19 mouse cellular contexts compared by ENCODE assay signal in genomic region chr5:27424484-27425080, GRCm38 (mm10).
A peak's percentile ranks its signal among the peaks of the same experiment; 100 is the strongest.
DNase-seq lines count a peak whose midpoint lies in the region; ATAC-seq and TF ChIP-seq lines count a peak whose summit lies in the region.
"Had no signal": no experiment of that assay in that cellular context is flagged by ENCODE, and none has a peak within 500 bp of the region (broad histone marks: within the 10 kb centered on the region; RNA-seq: fewer than 3 reads in every experiment).

No protein-coding gene starts in this region.

- H3K4me1 ChIP-seq in heart, embryonic 12.5 days (replicated peaks): no peaks in the 10 kb centered on the region
- no peaks in the 10 kb centered on the region for H3K4me1 ChIP-seq in midbrain, postnatal 0 days (ENCODE audit: insufficient read depth, low read length)
- no peaks in the 10 kb centered on the region for H3K4me1 ChIP-seq in midbrain, embryonic 15.5 days
- H3K4me1 ChIP-seq: embryonic facial prominence, embryonic 10.5 days; heart, embryonic 15.5 days; stomach, embryonic 15.5 days had no signal

- no peak overlapping the region for H3K4me3 ChIP-seq in heart, embryonic 12.5 days
- no peak overlapping the region for H3K4me3 ChIP-seq in midbrain, postnatal 0 days (ENCODE audit: low read depth, low read length)
- no peak overlapping the region for H3K4me3 ChIP-seq in midbrain, embryonic 15.5 days
- H3K4me3 ChIP-seq: embryonic facial prominence, embryonic 10.5 days; heart, embryonic 15.5 days; stomach, embryonic 15.5 days had no signal

- no peaks in the 10 kb centered on the region for H3K27me3 ChIP-seq in heart, embryonic 12.5 days (replicated peaks)
- H3K27me3 ChIP-seq in midbrain, postnatal 0 days (ENCODE audit: insufficient read depth, low read length): no peaks in the 10 kb centered on the region
- no peaks in the 10 kb centered on the region for H3K27me3 ChIP-seq in midbrain, embryonic 15.5 days (replicated peaks)
- H3K27me3 ChIP-seq: heart, embryonic 15.5 days; stomach, embryonic 15.5 days had no signal

- no peaks in the 10 kb centered on the region for H3K9me3 ChIP-seq in heart, embryonic 12.5 days (replicated peaks)
- H3K9me3 ChIP-seq in midbrain, postnatal 0 days (ENCODE audit: low read length): no peaks in the 10 kb centered on the region
- no peaks in the 10 kb centered on the region for H3K9me3 ChIP-seq in midbrain, embryonic 15.5 days
- H3K9me3 ChIP-seq: embryonic facial prominence, embryonic 10.5 days; heart, embryonic 15.5 days; stomach, embryonic 15.5 days had no signal

- H3K27ac ChIP-seq in heart, embryonic 12.5 days (ENCODE audit: poor library complexity, severe bottlenecking): no peak overlapping the region
- no peak overlapping the region for H3K27ac ChIP-seq in midbrain, postnatal 0 days (ENCODE audit: low read depth, low read length)
- no peak overlapping the region for H3K27ac ChIP-seq in midbrain, embryonic 15.5 days
- H3K27ac ChIP-seq: embryonic facial prominence, embryonic 10.5 days; heart, embryonic 15.5 days; macrophage; stomach, embryonic 15.5 days had no signal

- 44% methylated on average over 3 of the region's 3 CpGs for WGBS in heart, embryonic 12.5 days
- 74% methylated on average over 3 of the region's 3 CpGs for WGBS in midbrain, postnatal 0 days
- WGBS in midbrain, embryonic 15.5 days: 66% methylated on average over 3 of the region's 3 CpGs

- H3K4me2 ChIP-seq in heart, embryonic 12.5 days: no peak overlapping the region
- no peak overlapping the region for H3K4me2 ChIP-seq in midbrain, postnatal 0 days (ENCODE audit: low read depth, low read length, poor library complexity, severe bottlenecking)
- H3K4me2 ChIP-seq in midbrain, embryonic 15.5 days: no peak overlapping the region
- H3K4me2 ChIP-seq: heart, embryonic 15.5 days; stomach, embryonic 15.5 days had no signal

- H3K36me3 ChIP-seq in heart, embryonic 12.5 days: no peaks in the 10 kb centered on the region
- H3K36me3 ChIP-seq in midbrain, postnatal 0 days (ENCODE audit: insufficient read depth, low read length): no peaks in the 10 kb centered on the region
- no peaks in the 10 kb centered on the region for H3K36me3 ChIP-seq in midbrain, embryonic 15.5 days (replicated peaks)
- H3K36me3 ChIP-seq: embryonic facial prominence, embryonic 10.5 days; heart, embryonic 15.5 days; stomach, embryonic 15.5 days had no signal

- TF ChIP-seq CTCF in midbrain, postnatal 0 days (IDR thresholded peaks at IDR 0.05): no peak

- ATAC-seq in heart, embryonic 12.5 days (ENCODE audit: insufficient number of reproducible peaks, low FRiP score): no peak
- no peak; the same call in 1 of the 2 replicates for ATAC-seq in midbrain, postnatal 0 days (ENCODE audit: low FRiP score)
- no peak for ATAC-seq in midbrain, embryonic 15.5 days (replicated peaks)
- ATAC-seq: forebrain, embryonic 16.5 days; midbrain, embryonic 16.5 days had no signal

- H3K9ac ChIP-seq in heart, embryonic 12.5 days: no peak overlapping the region
- H3K9ac ChIP-seq in midbrain, postnatal 0 days (replicated peaks; ENCODE audit: low read length, poor library complexity, severe bottlenecking): no peak overlapping the region
- H3K9ac ChIP-seq in midbrain, embryonic 15.5 days: no peak overlapping the region
- H3K9ac ChIP-seq: heart, embryonic 15.5 days; stomach, embryonic 15.5 days had no signal

- peak; percentile 15 for DNase-seq in heart, adult 11 months
- DNase-seq in midbrain, postnatal 0 days (ENCODE audit: low spot score): peak; percentile 52
- DNase-seq in cerebellum, adult 9-11 months: peak; percentile 85
- no peak for DNase-seq in gastrocnemius, postnatal 4 days (ENCODE audit: low spot score in 2 of 2)
- DNase-seq in frontal cortex, postnatal 25 days (ENCODE audit: low spot score in 2 of 2): no peak
- no peak for DNase-seq in yolk sac, embryonic 10.5 days (ENCODE audit: low spot score)
- DNase-seq: adrenal gland, postnatal 25 days; gastrocnemius, postnatal 25 days; heart, postnatal 36 days; kidney, adult 11 months; thymus, adult 18-20 months had no signal

Comparison
In these comparisons a context has a peak if more than half of its experiments do, and no peak if none do; other contexts are left out.
1. DNase-seq: peak in heart, adult 11 months (single experiment), midbrain, postnatal 0 days (single experiment) and cerebellum, adult 9-11 months (single experiment); none in gastrocnemius, postnatal 4 days (0 of 2), frontal cortex, postnatal 25 days (0 of 2) and yolk sac, embryonic 10.5 days (single experiment).